Mouse (Mus musculus) liver, embryonic 11.5 days (tissue): Measurements from ENCODE around the gene Tnnt3. TPM values are rescaled to one million over a fixed set of nuclear protein-coding genes. Genes with fewer than 3 reads are reported as not detected.

Experiments used
- ATAC-seq: fragments of 200-750 bp; cut with Nextera tagmentation; replicated peaks from 2 replicates; pipeline ENCODE4 v1.8.0; 2017; ENCODE audit warnings: moderate number of reproducible peaks, mild to moderate bottlenecking, moderate TSS enrichment, moderate library complexity; ENCODE audit not compliant: low FRiP score
- DNase-seq: peaks from one replicate; pipeline ENCODE4 v3.0.0-alpha.2; 2017; ENCODE audit warnings: low spot score
- H3K27ac ChIP-seq: fragments of 300-500 bp; sonication (generic); 2 replicates; pipeline ENCODE4 v1.5.1; 2014; ENCODE audit warnings: mild to moderate bottlenecking, low read depth, low read length, control low read depth
- H3K27me3 ChIP-seq: fragments of 300-500 bp; sonication (generic); replicated peaks from 2 replicates; pipeline ENCODE4 v1.6.1; 2014; ENCODE audit warnings: low read length, mixed read lengths; ENCODE audit not compliant: control insufficient read depth, insufficient read depth
- H3K36me3 ChIP-seq: fragments of 300-500 bp; sonication (generic); 2 replicates; pipeline ENCODE4 v1.6.1; 2014; ENCODE audit warnings: mild to moderate bottlenecking, low read length, moderate library complexity, mixed read lengths; ENCODE audit not compliant: control insufficient read depth, insufficient read depth
- H3K4me1 ChIP-seq: fragments of 300-500 bp; sonication (generic); replicated peaks from 2 replicates; pipeline ENCODE4 v1.6.1; 2014; ENCODE audit warnings: low read length, mixed read lengths; ENCODE audit not compliant: control insufficient read depth, insufficient read depth
- H3K4me2 ChIP-seq: fragments of 300-500 bp; sonication (generic); 2 replicates; pipeline ENCODE4 v1.6.1; 2014; ENCODE audit warnings: mild to moderate bottlenecking, control low read depth, moderate library complexity
- H3K4me3 ChIP-seq: fragments of 300-500 bp; sonication (generic); 2 replicates; pipeline ENCODE4 v1.5.1; 2014; ENCODE audit warnings: low read depth, low read length, control low read depth
- H3K9ac ChIP-seq: fragments of 300-500 bp; sonication (generic); 2 replicates; pipeline ENCODE4 v1.6.1; 2014; ENCODE audit warnings: low read depth, low read length, control low read depth
- H3K9me3 ChIP-seq: fragments of 300-500 bp; sonication (generic); 2 replicates; pipeline ENCODE4 v1.6.1; 2016; ENCODE audit warnings: low read length, inconsistent platforms, mixed read lengths; ENCODE audit not compliant: control insufficient read depth
- WGBS: fragments of 180-500 bp; shearing (Covaris S2); extraction: QIAGEN DNeasy Blood & Tissue Kit; methylation state at CpG from one replicate; pipeline ENCODE4 v1.1.7; 2014; 5-methylcytosine and 5-hydroxymethylcytosine counted together
- polyA plus RNA-seq: library from polyadenylated mRNA; unstranded; fragments of >200 nt; fragmentation: Nextera tagmentation; extraction: Ambion mirVana; gene quantifications from 2 replicates; pipeline ENCODE4 v1.2.1, GENCODE M21; 2014

The Tnnt3 gene
- polyA plus RNA-seq, 1 experiment from 2014 or later = 2.4 TPM

DNA sequence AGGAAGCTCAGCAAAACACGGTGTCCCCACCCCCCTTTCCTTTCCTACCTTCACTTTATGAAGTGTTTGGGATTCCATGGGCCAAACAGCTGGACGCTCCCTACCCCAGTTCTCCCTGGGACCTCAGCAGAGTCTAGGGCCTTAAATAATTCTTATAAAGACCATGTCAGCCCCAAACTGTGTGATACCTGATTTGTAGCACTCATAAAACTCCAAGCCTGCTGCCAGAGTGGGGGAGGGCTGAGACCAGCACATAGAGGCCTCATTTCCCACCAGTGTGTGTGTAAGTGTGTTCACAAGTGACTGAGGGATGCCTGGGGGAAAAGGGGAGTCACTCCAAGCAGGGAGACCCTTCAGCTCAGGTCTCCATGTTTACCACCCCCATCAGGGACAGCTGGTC is 49.2 kb downstream of the Tnnt3 start:
- H3K27ac ChIP-seq = no peak overlapping the region
- peaks cover 22% of the 10 kb centered on the region for H3K4me1 ChIP-seq

DNA sequence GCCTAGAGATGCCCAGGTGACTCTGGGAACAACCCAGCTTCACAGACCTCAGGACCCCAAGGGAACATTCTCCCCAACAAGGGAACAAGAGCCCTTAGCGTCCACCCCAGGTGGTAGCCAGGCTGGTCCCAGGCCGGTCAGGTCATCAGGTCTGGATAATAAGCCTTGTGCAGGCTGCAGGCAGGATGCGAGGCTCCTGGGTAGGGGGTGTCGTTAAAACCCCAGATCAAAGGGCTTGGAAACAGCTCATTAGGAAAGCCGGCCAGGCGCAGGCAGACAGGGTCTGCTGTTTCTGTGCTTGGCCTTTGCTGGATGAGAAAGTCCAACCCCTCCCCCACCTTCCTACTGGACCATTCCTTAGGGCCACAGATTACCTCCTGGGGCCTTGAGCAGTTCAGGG is 50.1 kb downstream of the Tnnt3 start:
- no peak overlapping the region for H3K4me3 ChIP-seq
- no peak overlapping the region for H3K9ac ChIP-seq
- H3K4me2 ChIP-seq = no peak overlapping the region
- no peaks in the 10 kb centered on the region for H3K27me3 ChIP-seq
- H3K27ac ChIP-seq = no peak overlapping the region
- no peak for DNase-seq
- ATAC-seq = no peak
- WGBS = 49% methylated on average over 6 of the region's 6 CpGs
- no peaks in the 10 kb centered on the region for H3K9me3 ChIP-seq
- H3K4me1 ChIP-seq = peaks cover 25% of the 10 kb centered on the region
- no peaks in the 10 kb centered on the region for H3K36me3 ChIP-seq

More for the DNA sequence above, 49.2 kb downstream of the Tnnt3 start:
- Histone ChIP-seq H3K4me3 (no peak overlapping the region), H3K27me3 (no peaks in the 10 kb centered on the region), H3K36me3 (no peaks in the 10 kb centered on the region), H3K9me3 (no peaks in the 10 kb centered on the region), H3K9ac (no peak overlapping the region; the same call in 1 of the 2 replicates), H3K4me2 (no peak overlapping the region)
- 45% methylated on average over 2 of the region's 2 CpGs for WGBS
- ATAC-seq = no peak
- DNase-seq = no peak

DNA sequence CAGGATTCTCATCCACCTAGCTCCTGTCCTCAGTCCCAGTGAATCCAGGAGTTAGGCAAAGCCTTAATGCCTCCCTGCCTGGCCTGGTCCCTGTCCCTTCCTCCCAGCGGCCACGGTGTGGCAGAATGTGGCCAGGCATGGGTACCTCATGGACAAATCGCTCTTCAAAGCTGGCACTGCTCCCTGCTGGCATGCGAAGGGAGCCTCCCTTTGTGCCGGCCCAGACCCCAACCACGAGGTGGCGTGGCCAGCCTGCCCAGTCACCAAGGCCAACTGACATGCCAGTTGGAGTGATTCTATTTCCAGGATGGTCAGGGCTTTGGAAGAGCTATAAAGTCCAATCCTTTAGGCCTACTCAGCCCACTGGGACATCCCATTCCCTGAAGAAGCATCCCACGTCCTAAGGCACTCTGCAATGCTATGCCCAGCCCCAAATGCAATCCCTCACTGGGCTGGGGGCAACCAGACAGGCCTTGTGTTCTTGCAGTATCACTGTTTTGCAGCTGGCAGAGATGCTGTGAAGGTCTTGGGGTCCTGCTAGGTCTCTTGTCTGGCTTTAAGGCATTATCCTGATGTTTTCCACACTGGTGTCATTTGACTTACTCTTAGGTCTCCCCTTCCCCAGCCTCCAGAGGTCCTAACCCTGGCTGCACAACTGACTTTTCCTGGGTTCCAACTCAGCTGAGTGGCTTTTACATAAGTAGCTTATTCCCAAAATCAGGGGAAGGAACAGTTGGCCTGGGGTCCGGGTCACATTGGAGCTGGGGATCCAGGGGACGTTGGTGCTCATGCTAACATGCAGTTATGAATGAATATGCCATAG is 51.5 kb downstream of the Tnnt3 start:
- 77% methylated on average over 10 of the region's 10 CpGs for WGBS
- no peak overlapping the region for H3K4me3 ChIP-seq
- no peaks in the 10 kb centered on the region for H3K27me3 ChIP-seq
- no peak for DNase-seq
- no peak overlapping the region for H3K9ac ChIP-seq
- H3K4me2 ChIP-seq = no peak overlapping the region
- H3K36me3 ChIP-seq = no peaks in the 10 kb centered on the region
- H3K27ac ChIP-seq = no peak overlapping the region
- ATAC-seq = no peak
- H3K9me3 ChIP-seq = no peaks in the 10 kb centered on the region
- H3K4me1 ChIP-seq = peaks cover 39% of the 10 kb centered on the region

DNA sequence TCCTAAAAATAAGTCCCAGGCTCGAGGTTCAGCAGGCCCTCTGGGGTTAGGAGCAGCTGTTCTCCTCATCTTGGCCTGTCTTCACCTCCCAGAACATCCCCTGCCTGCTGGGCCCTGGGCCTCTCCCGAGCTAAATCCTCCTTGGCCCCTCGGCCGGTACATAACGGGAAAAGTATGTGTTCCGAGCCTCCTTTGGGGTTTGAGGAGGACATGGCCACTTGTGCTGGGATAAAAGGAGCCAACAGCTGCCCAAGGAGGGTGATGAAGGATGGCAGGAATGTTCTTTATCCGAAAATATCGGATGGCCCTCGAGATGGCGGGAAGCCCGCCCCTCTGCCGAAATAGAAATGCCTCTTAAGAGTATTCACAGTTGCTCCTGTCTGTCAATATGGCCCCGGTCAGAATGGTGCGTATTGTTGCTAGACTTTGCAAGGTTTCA is 52.3 kb downstream of the Tnnt3 start:
- Histone ChIP-seq H3K9me3 (no peaks in the 10 kb centered on the region), H3K4me3 (no peak overlapping the region), H3K36me3 (no peaks in the 10 kb centered on the region), H3K27ac (peak overlapping the region; percentile 28; the same call in 1 of the 2 replicates), H3K9ac (no peak overlapping the region), H3K27me3 (no peaks in the 10 kb centered on the region), H3K4me1 (peaks cover 42% of the 10 kb centered on the region), H3K4me2 (no peak overlapping the region)
- 79% methylated on average over 14 of the region's 14 CpGs for WGBS
- no peak for DNase-seq
- no peak for ATAC-seq

DNA sequence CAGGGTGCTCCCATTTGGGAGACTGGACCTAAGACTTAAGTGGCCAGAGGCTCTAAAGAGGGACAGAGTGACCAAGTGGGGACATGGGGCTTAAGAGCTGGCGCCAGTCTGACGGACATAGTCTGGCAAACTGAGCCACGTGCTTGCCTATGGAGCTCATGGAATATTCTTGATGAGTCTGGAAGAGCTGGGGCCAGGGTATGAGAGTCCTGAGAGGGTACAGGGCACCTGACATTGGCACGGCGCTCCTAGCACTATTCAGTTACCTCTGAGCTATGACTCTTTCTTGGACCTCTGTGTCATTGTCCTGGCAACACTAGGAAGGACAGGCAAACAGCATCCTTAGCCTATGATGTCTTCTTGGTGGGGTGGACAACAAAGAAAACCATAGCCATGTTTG is 53.1 kb downstream of the Tnnt3 start:
- no peak overlapping the region for H3K4me3 ChIP-seq
- peak overlapping the region; percentile 92; the same call in 1 of the 2 replicates for H3K27ac ChIP-seq
- no peak overlapping the region for H3K4me2 ChIP-seq
- no peaks in the 10 kb centered on the region for H3K27me3 ChIP-seq
- peak overlapping the region; percentile 41; the same call in 1 of the 2 replicates for H3K9ac ChIP-seq
- no peaks in the 10 kb centered on the region for H3K36me3 ChIP-seq
- ATAC-seq (no peak), DNase-seq (no peak)
- peaks cover 47% of the 10 kb centered on the region for H3K4me1 ChIP-seq
- WGBS = 88% methylated on average over 5 of the region's 5 CpGs
- H3K9me3 ChIP-seq = no peaks in the 10 kb centered on the region

DNA sequence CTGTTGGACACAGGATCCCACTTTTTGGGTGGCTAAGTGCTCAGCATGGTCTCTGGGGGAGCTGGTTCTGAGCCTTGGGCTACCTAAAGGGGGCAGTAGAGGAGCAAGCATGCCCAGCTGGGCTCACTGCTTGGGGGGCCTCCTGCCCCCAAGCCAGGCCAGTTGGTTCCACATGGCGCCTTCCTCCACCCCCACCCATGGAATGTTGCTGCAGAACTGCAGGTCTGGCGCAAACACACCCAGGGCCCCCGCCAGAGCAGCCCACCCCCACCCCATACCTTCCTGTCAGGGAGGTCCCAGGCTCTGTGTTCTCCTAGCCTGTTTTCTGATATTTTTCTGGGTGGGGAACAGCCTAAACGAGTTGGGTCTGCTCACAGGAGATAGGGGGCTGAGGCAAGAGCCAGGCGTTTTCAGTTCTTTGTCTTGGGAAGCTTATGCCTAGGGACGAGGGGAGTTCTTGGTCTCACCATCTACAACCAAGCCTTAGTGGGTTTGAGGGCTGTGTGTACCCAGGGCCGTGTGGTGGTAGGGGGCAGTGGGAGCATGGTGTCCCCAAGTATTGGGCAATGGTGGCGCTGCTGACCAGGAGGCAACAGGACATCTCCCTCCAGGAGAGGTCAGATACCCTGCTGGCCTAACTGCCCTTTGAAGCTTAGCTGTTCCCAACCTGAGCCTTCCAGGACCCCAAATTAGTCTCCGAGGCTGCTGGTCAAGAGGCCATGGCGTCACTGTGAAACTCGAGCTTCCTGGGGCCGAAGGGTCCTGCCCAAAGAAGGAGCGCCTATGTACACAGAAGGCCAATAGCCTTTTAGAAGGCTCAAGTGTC is 54.2 kb downstream of the Tnnt3 start:
- DNase-seq (no peak), ATAC-seq (peak; percentile 85)
- Histone ChIP-seq H3K4me3 (no peak overlapping the region), H3K4me2 (peak overlapping the region; percentile 41), H3K9me3 (no peaks in the 10 kb centered on the region), H3K27me3 (no peaks in the 10 kb centered on the region), H3K4me1 (peaks cover 56% of the 10 kb centered on the region), H3K36me3 (no peaks in the 10 kb centered on the region), H3K9ac (peak overlapping the region; percentile 64), H3K27ac (peak overlapping the region; percentile 92)
- WGBS = 26% methylated on average over 13 of the region's 13 CpGs

- Histone ChIP-seq H3K9me3 (no peaks in the 10 kb centered on the region), H3K27me3 (no peaks in the 10 kb centered on the region), H3K27ac (peak overlapping the region; percentile 92), H3K4me3 (no peak overlapping the region), H3K9ac (peak overlapping the region; percentile 64), H3K36me3 (no peaks in the 10 kb centered on the region), H3K4me1 (peaks cover 56% of the 10 kb centered on the region), H3K4me2 (peak overlapping the region; percentile 41)
- ATAC-seq = no peak; the same call in 1 of the 2 replicates
- 30% methylated on average over 11 of the region's 11 CpGs for WGBS
- DNase-seq = no peak
Observed at GRCm38 (mm10) chr7:142553417-142554335, 55.0 kb downstream of the Tnnt3 start.

- H3K9me3 ChIP-seq = no peaks in the 10 kb centered on the region
- no peak overlapping the region for H3K4me2 ChIP-seq
- H3K36me3 ChIP-seq = no peaks in the 10 kb centered on the region
- H3K4me3 ChIP-seq = no peak overlapping the region
- no peak for ATAC-seq
- peak overlapping the region; percentile 92 for H3K27ac ChIP-seq
- H3K4me1 ChIP-seq = peaks cover 54% of the 10 kb centered on the region
- 58% methylated on average over 1 of the region's 1 CpGs for WGBS
- H3K27me3 ChIP-seq = no peaks in the 10 kb centered on the region
- no peak overlapping the region for H3K9ac ChIP-seq
- DNase-seq = no peak
Observed at GRCm38 (mm10) chr7:142554625-142555024, 56.0 kb downstream of the Tnnt3 start.
